Mouse (Mus musculus): Measurements from ENCODE around the gene Apol7a.

The Apol7a gene

DNA sequence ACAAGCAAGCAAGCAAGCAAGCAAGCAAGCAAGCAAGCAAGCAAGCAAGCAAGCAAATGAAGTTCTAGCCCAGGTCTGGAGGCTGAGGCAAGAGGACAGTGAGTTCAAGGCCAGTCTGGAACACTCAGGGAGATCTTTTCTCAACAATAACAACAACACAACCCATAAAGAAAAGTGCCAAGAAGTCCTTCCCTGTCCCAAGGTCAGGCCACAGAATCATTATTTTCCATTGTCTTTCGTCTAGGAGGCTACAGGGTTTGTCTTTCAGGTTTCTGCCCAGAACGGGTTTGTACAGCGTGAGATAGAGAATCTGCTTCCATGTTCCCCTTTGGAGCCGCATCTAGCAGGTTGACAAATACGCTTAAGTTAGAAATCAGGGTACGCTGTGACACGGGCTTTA lies 48.8 kb downstream of the Apol7a start:
- no peak for TF ChIP-seq GATA4 (IDR thresholded peaks at IDR 0.05; ENCODE audit: insufficient replicate concordance, low read length)

DNA sequence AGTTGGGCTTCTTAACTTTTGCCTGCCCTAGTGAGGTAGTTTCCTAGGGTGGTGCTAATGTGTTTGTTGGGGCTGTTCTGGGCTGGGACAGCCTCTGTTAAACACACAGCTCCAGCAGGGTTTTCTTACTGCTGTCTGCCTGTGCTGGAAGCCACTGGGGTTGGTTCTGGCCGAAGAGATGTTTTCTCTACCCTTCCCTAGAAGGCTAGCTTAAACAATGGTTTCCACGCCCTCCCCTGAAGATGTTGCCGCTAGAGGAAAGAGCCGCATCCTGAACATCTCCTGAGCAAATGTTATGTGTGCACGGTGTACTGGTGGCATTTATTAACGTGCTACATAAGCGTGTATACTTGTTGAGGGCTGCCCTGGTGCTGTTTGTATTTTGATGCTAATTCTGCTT lies 50.8 kb downstream of the Apol7a start:
- TF ChIP-seq GATA4 (IDR thresholded peaks at IDR 0.05; ENCODE audit: insufficient replicate concordance, low read length): no peak

DNA sequence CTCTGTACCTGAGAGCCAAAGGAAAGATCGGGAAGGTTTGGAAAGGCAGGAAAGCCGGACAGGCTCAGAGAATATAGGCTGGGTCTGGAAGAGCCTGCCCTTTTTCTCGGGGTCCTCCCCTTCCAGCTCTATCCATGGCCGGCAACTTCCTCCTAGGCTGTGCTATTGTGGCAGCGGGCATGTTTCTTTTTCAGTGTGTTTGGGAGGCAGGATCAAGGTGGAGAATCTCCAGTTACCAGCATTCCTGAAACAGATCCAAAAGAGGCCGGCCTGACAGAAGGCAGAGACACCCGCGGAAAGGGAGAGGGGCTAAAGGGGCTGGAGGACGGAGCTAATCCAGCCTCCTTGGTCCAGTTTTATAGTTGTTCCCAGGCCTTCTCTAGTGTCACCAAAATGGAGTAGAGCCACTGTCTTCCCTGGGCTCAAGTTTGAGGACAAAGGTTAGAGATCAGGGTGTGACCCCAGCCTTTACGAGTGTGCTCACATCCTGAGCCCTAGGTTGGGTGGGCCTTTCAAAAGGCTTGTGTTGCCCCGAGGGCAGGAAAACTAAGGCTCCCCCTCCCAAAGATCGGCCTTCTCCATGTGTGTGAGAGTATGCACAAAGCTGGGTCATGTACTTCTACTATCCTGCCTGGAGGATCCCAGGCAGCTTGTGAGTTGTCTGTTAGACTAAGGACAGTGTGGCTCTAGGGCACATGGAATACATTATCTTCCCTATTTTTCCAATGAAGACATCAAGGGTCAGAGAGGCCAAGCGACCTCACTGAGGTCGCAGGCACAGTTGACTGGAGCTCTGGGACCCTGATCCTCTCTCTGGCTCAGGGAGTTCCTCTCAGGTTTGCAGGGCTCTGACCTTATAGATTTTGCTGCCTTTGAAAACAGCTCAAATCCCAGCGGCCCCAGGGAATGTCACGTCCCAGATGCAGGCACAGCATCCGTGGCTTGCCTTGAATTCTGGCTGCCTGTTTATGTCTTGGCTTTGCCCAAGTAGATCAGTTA lies 54.5 kb downstream of the Apol7a start:
- TF ChIP-seq GATA4 (IDR thresholded peaks at IDR 0.05; ENCODE audit: insufficient replicate concordance, low read length): no peak

DNA sequence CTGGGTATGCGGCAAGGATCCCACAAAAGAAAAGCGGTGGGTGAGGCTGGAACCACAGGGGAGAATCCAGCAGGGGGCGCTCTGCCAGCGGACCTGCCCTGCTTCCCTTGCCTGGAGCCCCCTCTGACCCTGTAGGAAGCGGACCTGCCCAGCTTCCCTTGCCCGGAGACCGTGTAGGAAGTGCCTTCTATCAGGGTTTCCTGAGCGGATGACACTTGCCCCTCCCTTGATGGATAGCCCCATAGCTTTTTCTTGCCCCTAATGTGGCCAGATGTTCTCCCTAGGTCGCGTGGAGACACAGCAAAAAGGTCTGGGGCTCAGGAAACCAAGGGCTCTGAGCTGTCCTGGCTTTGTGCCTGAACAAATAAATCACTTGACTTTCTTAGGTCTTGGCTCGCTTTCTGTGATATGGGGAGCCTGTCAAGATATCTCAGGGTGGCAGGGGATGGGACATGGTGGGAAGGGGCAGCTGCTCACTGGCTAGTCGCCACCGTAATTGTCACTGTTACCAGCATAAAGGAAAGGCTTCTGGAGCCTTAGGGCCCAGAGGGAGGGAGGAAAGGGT lies 55.3 kb downstream of the Apol7a start:
- TF ChIP-seq GATA4 (IDR thresholded peaks at IDR 0.05; ENCODE audit: insufficient replicate concordance, low read length): peak; percentile 77; the same call in 1 of the 2 replicates

DNA sequence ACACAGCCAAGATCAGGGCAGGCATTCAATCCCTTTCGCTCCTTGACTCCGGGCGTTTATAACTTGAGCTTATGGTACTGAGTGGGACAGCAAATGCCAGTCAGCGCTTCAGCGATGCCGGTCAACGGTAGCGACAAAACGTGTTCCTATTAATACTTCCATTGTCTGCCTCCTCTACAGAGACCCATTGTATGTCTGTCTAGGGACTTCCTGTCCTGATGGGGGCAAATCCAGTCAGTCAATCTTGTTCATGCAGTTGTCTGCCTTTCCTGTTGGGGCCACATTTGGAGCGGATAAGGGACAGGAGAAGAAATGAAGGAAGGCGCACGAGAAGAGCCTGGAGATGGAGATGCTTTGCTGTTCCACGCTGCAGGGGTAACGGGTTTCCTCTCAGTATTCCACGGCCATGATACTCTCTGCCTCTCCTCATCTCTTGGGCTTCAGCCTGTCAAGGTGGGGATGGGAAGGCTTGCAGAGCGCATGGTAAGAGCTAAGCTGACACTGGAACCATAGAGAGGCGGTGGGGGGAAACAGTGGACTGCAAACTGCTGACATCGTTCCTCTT lies 55.9 kb downstream of the Apol7a start:
- TF ChIP-seq GATA4 (IDR thresholded peaks at IDR 0.05; ENCODE audit: insufficient replicate concordance, low read length): peak; percentile 59; the same call in 1 of the 2 replicates

DNA sequence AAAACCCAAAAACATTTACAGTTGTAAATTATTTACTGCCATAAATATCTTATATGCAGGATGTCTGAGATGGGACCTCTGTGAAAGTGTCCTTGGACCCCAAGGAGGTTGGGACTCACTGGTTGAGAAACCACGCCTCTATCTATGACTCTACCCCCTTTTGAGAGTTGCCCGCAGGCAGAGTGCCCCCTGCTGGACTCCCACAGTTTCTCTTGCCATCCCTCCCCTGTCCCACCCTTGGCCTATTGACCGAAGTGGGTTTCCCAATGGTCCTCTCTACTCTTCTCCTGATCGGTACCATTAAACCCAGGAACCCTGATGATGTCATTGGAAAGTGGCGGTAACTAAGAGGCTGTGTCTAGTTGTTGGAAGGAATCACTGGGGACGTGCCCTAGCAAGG lies 56.9 kb downstream of the Apol7a start:
- TF ChIP-seq GATA4 (IDR thresholded peaks at IDR 0.05; ENCODE audit: insufficient replicate concordance, low read length): no peak

DNA sequence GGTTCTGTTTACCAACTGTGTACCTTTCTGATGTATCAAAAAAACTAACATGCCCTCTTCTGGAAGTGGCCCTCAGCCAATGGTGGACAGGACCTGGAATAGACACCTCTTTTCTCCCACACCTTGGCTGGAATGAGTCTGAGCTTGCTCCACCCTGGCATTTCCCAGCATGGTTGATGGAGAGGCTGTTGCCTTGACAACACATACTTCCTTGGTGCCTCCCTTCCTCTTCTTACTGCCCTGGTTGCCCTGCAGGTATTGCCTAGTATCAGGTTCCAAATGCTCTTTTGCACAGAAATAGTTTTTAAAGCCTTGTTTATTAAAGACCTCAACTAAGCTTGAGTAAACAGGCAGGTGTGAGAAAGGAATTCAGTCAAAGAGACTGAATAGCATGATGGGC lies 58.3 kb downstream of the Apol7a start:
- no peak for TF ChIP-seq GATA4 (IDR thresholded peaks at IDR 0.05; ENCODE audit: insufficient replicate concordance, low read length)

DNA sequence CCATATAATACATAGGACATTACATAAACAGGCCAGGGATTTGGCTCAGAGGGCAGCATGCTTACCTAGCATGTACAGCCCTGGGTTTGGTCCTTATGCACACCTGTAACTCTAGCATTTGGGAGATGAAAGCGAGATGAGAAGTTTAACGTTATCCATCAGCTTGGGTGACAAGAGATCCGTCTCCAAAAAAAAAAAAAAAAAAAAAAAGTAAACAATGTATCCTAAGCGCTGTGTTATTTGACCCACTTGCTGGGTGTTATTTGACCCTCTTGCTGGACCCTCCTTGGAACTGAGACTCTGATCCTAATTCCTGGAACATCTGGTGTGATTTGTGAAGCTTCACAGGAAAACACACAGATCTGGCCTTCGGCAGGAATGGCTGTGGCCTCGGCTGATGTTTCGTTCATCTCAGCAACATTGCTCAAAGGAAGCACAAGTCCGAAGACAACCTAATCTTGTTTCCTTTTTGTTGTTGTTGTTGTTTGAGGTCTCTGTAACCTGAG lies 59.9 kb downstream of the Apol7a start:
- TF ChIP-seq GATA4 (IDR thresholded peaks at IDR 0.05; ENCODE audit: insufficient replicate concordance, low read length): no peak

DNA sequence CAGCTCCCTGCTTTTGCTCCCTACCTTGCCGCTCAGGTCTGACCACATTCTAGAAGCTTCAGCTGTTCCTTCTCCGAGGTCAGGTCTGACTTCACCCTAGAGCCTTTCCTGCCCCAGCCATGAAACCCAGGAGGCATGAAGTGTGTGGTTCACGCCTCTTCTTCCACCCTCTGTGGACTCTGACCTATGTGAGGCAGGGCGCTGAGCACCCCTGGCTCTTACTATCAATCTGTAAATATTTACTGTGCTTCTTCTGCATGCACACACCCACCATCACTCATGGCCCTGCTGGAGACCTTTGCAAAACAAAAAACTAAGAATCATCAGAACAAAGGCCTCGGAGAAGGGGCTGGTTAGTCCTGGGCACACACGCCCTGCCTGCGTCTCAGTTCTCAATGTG lies 60.5 kb downstream of the Apol7a start:
- 0 out of 2 replicates have a peak, but pooled peaks have one; percentile 28 for TF ChIP-seq GATA4 (IDR thresholded peaks at IDR 0.05; ENCODE audit: insufficient replicate concordance, low read length)
